Mouse (Mus musculus) heart, adult 18-20 months (tissue): ENCODE measurements at regions not wholly inside any gene's neighbourhood (a gene's known extent, or its start where the extent isn't known, plus 50 kb on each side); places are given as distances from the start of the nearest gene placed in this dataset.
"Not testable (repeated sequence)": the region's sequence is repeated elsewhere in the genome, so short reads cannot be mapped to it uniquely, and the experiment has no call there.

Experiments used
- DNase-seq, 2 experiments: peaks; one replicate each; pipeline ENCODE4 v3.0.0; 2021 to 2022; ENCODE audit warnings: mixed read lengths in 1 of 2

DNA sequence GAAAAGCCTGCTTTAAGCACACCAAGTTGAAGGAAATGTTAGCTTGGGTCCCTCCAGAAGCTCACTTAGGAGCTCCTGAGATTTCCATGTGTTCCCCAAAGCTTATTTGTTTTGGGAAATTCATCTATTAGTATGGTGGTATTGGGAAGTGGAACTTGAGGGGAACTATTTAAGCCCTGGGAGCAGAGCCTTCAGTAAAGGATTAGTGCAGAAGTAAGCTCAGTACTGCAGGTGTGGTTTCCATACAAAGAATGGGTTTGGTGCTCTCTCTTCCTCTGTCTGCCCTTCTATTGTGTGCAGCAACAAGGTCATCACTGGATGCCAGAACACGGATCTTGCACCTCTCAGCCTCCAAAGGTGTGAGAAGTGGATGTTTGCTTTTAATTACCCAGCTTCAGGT, 57.2 kb downstream of the Foxa2 start:
- DNase-seq = no peak

GRCm38 (mm10) chr2:147988586-147988985, 58.2 kb downstream of the Foxa2 start:
- DNase-seq = no peak

DNA sequence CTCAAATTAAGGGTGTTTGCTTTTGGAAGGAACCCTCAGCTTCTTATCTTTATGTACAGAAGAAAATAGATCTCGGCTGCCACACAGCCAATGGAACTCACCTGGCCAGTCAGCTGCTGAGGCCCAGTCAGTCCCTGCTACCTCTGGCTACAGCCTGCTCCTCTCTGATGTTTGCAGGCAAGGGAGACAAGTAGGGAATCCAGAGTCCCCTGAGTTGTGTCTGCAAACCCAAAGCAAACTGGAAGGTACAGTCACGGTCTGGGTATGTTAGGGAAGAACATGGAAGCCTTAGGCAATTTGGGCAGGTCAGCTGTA, 61.6 kb downstream of the Foxa2 start:
- DNase-seq = no peak

DNA sequence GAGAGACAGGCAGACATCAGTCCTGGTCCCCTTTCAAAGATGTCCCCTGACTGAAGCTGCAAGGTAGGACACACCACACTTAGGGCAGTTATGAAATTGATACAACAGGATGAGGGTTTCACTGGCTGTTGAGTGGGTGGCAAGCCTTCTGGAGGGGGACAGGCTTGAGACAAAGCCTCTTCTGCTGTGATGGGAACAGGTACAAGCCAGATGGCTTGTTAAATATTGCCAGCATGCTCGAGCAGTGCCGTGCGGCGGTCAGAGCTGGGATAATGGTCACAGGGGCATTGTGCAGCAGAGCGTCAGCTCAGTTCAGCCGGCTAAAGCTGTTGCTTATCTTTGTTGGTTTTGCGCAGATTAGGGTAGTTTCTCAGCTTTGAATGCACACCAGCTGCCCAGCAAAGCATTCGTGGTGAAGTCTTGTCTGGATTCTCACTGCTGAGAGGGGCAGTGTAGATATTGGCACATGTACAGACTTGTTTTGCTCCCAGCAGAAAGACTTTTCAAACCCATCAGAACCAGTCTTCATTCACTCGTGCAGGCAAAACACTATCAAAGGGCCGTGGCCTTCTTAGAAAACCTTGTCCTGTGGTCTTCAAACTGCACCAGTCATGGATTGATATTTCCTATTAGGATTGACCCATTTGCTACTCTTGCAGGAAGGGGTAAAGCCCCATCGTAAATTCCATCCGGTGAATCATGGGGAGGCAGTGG, 62.1 kb downstream of the Foxa2 start:
- no peak for DNase-seq

GRCm38 (mm10) chr2:147980929-147981479, 65.8 kb downstream of the Foxa2 start:
- DNase-seq = peak in 1 of 2 experiments; percentile 20

- no peak for DNase-seq
These were observed 66.4 kb downstream of the Foxa2 start for GRCm38 (mm10) chr2:147980408-147980807.

DNA sequence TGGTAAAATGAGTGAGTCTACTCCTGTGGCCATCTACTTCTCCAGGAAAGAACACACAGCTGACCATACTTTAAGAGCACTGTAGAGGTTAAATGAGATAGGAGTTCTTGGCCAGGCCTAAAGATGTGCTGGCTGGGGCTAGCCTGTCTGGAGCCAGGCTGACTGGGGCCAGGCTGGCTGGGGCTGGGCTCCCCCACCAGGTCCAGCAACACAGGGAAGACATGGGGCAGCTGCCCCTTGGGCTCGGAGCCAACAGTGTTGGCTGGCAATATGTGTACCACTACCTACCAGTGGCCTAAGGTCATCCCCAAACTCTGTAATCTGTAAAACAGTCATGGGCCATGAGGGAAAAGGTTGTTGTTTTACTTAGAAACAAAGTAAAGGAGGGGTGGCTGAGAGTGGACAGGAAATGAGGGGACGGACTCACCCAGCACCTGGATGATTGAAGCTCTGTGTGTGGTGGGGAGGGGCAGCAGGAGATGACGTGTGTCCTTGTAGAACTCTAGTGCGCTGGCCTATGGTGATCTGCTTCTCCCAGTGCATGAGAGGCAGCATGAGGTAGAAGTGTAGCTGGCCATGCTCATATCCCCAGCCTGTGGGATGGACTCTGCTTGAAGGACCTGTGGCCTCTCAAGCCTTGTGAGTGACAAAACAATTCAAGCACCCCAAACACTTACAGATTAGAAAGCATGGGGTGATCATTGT, 67.0 kb downstream of the Foxa2 start:
- DNase-seq = no peak

DNA sequence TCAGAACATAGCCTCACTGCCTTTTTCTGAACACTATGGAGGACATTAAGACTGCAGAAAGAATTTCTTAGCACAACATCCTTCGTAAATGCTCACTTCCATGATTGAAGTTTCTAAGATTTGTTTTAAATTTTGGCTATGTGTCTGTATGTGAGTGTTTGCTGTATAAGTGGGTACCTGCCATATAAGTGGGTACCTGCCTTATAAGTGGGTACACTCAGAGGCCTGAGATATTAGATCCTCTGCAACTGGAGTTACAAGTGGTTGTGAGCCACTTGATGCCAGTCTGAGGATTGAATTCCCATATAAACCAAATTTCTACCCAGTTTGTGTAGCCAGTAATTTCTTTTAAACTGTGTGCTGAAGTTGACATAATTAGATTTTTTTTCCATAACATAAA, 67.8 kb downstream of the Foxa2 start:
- DNase-seq = no peak

- DNase-seq = no peak
These were observed 72.0 kb downstream of the Foxa2 start for GRCm38 (mm10) chr2:147974776-147975175.

DNA sequence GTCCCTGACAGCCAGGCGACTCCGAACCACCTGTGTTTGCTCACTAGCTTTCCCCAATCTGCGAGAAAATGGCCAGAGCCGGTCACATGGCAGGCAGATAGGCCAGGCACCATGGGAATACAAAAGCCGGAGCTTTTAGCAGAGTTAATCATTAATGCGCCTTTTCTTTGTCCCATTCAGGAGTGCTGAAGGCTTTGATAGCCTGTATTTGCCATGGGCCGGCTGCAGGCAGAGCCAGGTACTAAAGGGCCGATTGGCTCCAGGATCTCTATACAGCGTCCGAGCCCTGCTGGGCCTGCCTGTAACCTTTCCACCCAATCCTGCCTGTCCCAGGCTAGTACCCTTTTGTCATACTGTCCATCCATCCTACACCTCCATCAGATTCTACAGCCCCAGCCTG, 78.1 kb downstream of the Foxa2 start:
- DNase-seq = no peak

- DNase-seq = no peak
These were observed 78.8 kb downstream of the Foxa2 start for GRCm38 (mm10) chr2:147967829-147968529.

- not testable (repeated sequence) for DNase-seq
These were observed 83.5 kb downstream of the Foxa2 start for GRCm38 (mm10) chr2:147963284-147963683.

DNA sequence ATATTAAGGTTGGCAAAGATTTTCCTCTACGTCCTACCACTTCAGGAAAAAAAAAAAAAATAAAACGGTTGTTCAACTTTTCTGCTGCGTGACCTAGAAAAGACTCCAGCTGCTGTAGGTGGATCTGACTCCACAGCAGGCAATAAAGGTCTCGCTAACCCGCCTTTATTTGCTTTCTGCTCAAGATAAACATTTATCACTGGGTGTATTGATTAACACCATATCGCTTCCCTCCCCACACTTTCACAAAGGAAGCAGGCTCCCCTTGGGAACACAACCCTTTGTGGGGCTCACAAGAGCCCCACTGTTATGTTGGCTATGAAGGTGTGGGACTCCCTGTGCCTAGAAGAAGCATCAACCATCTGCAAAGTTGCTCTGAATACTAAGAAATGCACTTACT, 85.1 kb downstream of the Foxa2 start:
- DNase-seq = no peak

- DNase-seq = no peak
These were observed 92.6 kb downstream of the Foxa2 start for GRCm38 (mm10) chr2:147954183-147954582.

DNA sequence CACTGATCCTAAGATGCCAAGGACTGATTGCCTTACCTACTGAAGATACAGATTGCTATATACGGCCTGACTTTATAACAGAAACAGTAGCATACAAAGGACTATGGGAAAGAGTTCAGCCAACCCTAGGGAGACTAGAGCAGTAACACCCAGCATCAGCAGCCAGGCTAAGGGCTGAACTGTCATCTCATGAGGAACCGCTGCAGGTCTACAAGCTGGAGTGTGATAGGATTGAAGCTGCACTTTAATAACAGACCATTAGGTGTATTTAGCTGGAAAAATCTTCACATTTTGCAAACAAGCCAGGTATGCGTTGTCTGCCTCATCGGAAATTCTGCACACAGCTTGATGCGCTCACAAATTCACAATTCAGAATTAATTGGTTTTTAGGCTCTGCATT, 95.5 kb downstream of the Foxa2 start:
- DNase-seq = no peak

DNA sequence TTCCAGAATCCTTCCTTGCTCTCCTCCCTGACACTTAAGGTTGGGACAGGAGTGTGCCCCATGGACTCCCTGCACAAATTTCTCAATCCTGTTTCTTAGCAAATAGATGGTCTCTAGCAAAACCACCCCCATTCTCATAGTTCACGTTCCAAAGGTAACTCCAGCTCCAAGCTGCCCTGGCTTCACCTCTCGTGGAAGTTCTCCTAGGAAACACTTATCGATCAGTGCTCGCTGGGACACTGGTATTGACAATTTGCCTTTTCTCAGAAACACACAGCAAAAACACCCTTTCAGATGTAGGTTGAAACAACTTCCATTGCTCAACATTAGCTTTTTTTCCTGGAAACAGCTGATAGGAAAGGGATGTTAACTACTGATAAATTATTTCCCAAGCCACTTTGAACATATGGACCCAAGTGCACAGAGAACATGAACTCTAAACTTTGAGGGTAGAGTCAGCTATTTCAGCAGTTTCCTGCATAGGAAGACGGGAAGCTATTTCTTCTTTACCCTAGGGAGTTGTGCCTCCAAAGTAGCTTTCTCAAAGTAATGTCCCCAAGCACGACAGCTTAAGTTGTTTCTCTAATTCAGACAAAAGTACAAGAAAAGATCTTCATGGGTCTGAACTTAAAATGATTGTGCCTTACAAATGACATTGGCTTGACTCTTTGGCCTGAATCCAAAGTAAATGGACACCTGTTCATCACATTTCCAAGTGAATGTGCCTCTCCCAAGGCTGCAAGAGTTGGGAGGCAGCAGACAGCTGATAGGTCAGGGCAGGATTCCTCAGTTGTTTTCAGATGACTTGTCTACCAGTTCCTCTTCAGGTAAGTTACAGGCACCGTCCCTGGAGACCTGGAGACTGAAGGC, 102.4 kb downstream of the Foxa2 start:
- DNase-seq = no peak

DNA sequence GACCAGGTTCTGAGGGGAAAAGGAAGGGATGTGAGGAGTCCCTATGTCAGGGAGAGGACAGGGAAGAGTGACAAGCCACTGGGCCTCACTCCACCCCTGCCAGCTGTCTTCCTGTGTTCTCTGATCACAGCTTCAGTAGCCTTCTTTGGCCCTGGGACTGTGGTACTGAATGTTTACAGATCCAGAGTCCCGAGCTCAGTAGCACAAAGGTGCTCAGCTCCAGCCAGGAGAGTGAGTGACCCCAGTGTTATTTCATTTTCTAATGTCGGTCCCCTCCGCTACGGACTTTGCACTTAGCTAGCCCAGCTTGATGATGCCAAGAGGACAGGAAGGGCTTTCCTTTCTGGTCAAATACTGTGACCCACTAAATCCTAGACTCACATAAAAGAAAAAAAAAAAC, 104.2 kb downstream of the Foxa2 start:
- no peak for DNase-seq

- DNase-seq = no peak
These were observed 105.5 kb downstream of the Foxa2 start for GRCm38 (mm10) chr2:147941319-147941718.

- no peak for DNase-seq
These were observed 114.3 kb downstream of the Foxa2 start for GRCm38 (mm10) chr2:147932494-147932893.

GRCm38 (mm10) chr2:147929031-147929711, 117.6 kb downstream of the Foxa2 start:
- DNase-seq = no peak
